Mouse (Mus musculus): ENCODE measurements around the gene Slc25a26.
A peak's percentile ranks its signal among the peaks of the same experiment; 100 is the strongest.

The Slc25a26 gene

DNA sequence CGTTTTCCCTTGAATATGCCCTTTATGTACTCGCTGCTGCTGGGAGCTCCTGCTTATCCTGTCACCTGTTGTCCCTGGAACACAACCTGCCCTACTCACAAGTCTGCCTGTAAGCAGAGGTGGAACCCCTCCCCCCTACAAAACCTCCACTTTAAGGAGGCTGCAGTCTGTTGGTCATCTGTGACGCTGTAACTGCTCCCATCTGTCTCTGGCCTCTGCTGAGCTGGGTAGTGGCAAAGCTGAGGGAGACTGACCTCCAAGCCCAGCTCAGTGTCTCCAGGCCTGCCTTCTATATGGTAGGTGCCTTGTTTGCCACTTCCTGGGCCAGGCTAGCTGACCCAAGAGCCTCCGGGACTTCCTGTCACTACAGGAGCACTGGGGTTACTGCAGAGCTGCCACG, 101.7 kb downstream of the Slc25a26 start:
- DNase-seq = no peak

DNA sequence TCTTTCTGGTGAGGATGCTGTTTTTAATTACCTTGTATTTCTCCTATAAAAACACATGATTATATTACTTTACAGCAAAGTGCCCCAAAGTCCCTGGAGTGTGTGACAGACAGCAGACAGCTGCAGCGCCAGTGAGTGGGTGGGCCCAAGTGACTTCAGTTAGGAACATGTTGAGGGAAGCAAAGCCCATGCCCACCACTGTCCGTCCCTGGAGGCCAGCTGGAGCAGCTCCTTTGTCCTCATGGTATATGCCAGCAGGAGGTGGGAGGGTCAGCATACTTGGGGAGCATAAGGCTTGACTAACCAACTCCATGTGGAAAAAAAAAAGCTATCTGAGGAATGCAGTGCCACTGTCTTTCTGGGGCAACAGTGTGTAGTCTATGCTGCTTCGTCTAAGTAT, 103.9 kb downstream of the Slc25a26 start:
- DNase-seq = no peak

DNA sequence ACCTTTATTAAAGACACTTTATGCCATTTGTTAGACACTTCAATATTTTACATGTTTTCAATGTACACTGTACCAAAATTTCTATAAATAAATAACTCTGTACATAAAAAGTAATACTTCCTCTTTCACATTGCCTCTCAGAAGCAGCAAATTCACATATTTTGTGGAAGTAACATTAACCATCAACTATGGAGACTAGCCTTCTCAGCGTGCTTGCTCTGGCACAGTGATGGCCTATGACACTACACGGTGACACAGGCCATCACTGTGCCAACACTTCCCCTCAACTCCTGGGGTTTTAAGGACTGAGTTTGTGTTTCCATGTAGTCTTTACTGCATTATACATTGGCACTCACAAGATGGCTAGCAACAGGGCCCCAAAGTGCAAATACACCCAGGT, 104.4 kb downstream of the Slc25a26 start:
- DNase-seq = no peak

DNA sequence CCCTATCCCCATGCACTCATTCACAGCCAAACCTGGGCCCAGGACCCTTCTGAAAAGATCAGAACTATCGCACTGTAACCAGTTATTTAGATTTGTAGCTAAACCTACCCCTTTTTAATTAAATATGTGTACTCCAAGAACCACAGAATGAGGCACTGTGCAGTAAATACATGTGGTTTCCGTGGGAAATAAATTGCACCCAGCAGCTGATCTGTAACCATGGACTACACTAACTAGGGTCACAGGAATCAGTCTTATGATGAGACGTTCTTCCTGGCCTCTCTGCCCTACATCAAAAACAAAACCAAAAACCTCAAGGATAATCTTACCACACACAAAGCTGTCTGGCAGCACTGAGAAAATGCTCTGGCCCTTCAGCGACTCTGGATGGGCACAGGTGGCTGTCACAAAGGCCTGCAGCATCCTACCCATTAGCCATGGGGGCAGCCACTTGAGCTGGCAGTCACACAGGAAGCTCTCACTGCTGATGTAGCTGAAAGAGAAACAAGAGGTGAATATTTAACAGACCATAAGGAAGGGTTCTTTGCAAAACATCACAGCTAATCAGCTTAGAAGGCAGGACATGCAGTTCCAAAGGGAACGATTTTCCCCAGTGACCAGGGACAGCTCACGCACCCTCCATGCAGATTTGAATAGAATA, 113.2 kb downstream of the Slc25a26 start:
- DNase-seq = no peak

DNA sequence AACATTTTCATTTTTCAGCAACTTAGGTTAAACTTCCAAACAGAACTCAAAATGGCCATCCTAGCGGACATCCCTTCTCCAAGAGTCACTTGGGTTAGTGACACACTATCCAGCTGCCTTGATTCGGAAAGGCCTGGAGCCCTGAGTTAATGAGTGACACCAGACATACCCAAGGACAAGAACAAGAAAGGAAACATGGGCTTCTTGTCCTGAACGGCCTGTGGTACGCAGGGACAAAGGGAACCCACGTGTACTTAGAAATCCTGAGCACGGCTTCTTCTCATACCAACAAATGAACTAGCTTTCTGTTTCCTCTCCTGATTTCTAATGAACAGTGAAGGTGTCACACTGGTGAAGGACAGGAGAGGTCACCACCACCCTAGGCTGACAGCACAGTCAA, 114.2 kb downstream of the Slc25a26 start:
- no peak for DNase-seq

DNA sequence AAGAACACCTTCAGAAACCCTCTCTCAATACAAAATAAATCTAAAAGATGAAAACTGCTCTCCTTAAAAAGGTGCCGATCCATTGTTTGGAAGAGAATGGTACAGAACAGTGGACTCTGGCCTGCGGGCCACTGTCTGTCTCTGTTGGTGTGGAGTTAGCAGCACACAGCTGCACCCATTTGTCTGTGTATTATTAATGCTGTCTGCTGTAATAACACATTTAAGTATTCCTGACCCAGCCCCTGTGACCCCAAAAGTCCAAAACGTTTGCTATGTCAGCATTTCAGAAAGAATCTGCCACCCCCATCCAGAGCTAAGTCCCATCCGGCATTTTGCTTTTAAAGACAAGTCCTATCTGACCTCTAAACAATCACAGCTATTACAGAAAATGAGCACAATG, 115.8 kb downstream of the Slc25a26 start:
- DNase-seq = no peak

DNA sequence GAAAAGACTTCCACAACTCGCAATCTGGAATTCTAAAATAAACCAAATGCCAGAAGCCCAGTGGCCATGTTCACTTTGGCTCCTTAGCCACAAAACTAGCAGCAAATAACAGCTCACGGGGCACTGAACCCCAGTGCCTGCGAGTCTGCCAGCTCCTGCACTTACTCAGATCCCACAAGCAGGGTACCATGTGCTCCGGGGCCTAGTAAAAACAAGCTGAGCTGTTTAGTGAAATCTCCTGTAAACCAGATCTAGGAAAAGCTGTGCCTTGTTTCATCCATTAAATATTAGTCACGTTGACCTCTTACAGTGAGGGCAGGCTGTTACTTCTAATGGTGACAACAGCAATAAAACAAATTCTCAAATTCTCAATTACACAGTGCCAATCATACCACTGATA, 118.5 kb downstream of the Slc25a26 start:
- no peak for DNase-seq

DNA sequence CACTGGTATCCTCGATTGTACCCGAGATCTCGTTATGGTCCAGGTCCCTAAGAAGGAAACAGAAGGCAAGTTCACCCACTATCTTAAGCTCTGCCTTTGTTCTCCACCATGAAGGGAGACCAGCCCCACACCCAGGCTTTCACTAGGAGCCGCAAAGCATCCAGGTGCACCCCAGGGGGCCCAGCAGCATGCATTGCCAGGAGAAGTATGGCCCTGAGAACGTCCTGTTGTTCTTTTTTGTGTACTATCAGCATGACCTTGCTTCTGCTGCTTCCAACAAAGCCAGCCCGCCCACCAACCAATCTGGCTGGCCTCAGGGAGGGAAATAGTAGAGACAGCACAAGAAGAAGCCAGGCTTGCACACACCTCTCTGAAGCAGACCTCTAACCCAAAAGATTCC, 120.2 kb downstream of the Slc25a26 start:
- no peak for DNase-seq

DNA sequence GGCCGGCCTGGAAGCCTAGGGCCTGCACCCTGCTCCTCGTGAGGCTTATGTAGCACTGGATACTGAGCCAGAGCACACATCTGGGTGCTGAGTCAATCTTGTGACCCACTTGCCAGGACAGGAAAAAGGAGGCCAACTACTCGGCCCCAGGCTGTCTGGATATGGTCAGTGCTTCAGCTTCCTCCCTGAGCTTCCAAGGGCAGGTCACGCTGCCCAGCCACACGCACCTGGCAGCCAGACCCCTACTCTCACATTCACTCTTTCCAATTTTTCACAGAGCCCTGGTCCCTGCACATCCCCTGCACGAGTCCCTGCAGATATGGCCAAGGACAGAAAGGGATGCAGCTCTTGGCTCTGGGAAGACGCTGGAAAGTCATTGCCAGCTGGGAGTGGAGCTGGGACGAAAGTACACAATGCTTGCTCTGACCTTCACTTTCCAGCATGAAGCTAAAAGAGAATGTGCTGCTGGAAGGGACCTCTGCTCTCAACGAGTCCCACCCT, 120.7 kb downstream of the Slc25a26 start:
- DNase-seq = no peak

DNA sequence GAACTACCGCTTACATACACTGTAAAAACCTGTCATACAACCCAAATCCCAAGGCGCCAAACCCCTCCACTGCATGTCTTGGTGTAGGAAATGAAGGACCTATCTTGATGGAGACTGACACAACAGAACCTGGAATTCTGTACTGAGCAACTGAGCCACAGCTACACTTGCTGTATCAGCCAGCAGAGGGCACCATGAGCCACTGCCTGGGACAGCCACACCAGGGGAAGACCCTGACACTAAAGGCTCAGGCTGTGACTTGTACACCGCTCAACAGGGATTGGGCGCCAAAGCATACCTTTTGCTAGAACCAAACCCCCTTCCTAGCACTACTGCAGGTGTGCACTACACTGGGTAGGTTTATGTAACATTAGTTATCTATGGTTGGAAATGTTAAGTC, 122.9 kb downstream of the Slc25a26 start:
- peak; percentile 85 for DNase-seq

DNA sequence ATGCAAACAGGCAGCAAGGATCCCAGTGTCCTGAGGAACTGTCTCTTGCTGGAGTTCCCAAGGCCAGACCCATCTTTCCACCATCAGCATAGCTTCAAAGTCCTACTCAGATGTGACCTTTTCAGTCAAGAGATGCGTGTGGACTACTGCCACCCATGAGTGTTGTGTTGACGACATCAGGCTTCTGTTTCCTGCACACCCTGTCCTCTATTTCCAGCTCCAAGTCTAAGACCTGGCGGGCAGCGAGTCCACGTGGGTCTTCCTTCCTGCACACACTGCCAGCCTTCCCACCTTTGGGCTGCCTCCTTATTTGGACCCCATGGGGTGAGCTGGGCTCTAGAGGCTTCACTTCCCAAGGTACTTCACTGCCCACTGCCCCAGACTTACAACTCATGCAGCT, 124.4 kb downstream of the Slc25a26 start:
- DNase-seq = no peak

DNA sequence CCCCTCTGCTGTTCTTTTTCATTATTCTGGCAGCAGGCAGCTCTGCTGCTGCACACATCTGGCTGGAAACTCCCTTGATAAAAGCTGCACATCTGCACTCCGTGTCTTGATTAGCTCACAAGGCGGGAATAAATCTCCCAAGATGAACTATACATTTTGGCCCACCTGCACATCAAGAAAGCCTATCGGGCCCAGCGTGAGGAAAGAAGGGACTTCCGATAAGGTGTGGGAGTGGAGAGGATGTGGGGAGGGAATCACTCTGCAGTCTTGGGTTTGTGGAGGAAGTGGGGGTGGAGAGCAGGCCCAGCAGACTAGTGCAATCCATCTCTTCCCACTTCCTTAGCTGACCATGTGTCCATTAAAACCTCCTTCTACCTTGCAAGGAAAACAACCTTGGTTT, 125.8 kb downstream of the Slc25a26 start:
- peak; percentile 42 for DNase-seq

DNA sequence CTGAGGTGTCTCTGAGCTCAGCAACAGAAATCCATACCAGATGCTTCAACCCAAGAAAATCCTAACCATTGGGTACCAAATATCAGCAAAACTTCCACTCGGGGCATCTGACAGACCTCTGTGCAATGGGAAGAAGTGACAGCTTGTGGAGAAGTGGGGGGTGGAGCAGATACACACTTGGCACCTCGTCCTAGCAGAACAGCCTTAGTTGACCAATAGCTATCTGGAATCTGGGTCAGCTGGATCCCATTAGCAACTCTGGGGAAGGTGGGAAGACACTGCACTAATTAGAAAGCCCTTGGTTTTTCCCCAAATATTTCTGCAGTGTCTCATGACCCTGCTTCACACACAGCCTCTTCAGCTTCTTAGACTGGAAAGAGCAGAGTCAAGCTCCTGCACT, 126.7 kb downstream of the Slc25a26 start:
- DNase-seq = no peak

DNA sequence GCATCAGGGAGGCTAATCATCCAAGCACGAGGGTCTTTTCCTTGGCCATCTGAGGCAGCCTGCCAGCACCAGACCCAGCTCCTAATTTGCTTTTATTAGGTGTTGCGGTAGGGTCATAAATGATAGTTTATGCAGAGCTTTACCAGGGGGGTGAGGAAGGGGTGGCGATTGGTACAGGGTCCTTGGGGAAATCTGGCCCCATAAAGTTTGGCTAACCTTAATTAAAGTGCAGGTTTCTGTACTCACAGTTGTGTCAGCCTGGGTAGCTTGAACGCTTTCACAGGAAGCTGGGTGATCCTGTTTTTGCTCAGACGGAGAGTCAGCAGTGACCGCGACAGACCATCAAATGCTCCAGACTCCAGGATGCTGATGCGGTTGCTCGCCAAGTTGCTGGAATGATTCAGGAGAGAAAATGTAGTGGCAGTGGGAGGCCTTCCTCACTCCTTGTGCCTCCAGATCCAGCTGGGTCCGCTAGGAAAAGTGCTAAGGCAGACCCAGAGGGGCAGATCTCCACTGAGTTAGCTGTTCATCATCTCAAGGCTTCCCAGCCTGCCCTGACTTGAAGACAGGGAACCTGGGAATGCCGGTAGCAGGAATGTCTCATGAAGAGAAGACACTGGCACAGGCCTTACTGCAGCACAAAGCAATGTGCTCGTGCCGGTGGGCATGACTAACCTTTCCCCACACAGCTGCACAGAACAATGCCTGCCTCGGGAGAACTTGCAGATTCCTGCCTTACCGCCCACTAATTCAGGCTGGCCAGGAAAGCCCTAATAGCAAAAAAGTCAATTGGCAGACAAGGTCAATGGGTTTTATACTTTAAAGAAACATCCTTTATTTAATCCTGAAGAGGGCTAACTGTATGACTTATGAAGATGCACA, 127.8 kb downstream of the Slc25a26 start:
- no peak for DNase-seq

DNA sequence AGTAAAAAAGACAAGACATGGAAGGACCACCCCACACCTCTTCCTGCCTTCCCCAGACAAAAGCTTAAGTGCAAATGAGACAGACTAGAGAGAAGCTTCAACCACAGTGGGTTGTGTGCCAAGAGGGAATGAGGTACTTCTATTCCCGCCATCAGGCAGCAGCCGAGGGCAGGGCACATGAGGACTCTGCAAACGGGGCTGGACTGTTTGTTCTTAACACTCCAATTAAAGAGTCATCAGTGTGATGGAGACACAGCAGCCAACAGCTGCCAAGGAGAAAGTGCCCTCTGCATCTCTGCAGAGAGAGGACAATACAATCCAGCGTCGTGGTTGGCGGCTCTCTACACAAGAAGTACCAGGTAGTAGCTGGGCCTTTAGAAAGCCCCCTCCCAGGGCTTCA, 128.7 kb downstream of the Slc25a26 start:
- DNase-seq = no peak

DNA sequence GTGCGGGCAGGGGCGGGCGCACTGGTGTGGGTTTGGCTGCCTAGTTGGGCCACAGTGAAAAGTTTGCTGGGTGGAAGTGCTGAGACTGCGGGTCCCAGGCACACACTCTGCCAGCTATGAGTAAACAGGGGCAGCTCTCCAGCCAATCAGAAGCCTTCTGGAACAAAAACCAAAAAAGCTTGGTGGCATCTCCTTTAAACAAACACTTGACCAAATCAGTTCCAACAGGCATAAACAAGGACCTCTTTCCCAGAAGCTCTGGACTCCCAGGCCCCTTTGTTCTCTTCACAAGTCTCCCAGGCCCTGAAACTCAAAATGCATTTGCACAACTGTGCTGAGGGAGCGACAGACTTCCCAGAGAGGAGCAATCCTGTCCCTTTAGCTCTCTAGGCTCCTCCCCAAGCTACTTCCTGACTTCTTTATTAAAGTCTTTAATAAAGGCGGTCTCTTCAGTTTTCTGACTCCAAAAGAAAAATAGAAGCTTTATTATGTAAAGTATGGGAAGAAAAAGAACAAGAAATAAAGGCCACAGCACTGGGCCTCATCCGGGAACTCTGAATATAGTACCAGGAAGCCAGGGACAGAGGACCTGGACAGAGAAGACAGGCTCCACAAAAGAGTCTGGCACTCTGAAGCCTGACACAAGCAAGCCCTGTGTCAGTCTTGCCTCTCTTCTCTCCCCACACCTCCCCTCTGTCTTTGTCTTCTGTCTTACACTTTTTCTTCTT, 131.1 kb downstream of the Slc25a26 start:
- no peak for DNase-seq

DNA sequence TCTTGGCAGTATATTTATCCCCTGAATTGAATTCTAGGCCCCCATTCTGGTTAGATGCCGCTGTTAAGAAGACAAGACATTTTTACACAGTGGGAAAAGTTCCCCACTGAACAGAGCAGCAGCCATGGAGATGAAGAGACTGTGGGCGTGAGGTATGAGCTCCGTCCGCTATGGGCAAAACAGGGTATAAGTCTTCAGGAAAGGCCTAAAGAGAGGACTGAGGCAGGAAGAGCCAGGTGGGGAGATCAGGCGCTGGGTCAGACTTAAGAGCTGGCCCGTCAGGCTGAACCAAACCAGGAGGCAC, 131.6 kb downstream of the Slc25a26 start:
- no peak for DNase-seq

DNA sequence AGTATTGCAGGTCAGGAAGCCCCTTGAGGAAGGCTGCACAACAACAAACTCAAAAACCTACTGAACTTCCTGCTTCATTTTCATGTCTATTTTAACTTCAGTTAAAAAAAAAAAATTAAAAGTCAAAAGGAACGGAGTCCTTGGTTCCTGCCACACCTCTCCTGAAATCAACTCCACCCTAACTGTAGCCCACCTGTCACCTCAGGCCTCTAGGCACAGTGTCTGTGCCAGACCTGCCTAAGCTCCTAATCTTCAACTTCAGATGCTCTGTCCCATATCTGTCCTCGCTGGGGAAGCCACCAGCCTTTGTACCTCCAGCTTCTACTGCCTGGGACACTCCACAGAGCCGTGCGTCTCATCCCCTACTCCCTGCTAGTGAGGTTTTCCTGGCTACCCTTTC, 134.1 kb downstream of the Slc25a26 start:
- peak; percentile 42 for DNase-seq

DNA sequence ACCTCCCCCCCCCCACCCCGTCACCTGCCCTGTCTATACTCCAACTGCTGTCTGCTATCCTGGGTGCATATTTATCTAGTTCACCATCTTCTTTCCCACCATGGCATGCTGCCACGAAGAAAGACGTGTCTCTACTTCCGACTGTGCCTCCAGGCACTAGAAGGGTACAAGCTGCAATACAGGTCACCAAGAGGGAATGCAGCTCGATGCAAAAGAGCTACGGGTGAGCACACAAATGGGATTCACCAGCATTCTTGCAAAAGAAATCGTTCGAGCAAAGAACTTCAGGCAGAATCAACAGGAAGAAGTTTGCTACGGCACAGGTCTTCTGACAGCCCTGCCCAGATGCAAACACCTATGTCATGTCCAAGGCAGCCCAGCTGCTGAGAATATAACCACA, 134.6 kb downstream of the Slc25a26 start:
- DNase-seq = no peak

DNA sequence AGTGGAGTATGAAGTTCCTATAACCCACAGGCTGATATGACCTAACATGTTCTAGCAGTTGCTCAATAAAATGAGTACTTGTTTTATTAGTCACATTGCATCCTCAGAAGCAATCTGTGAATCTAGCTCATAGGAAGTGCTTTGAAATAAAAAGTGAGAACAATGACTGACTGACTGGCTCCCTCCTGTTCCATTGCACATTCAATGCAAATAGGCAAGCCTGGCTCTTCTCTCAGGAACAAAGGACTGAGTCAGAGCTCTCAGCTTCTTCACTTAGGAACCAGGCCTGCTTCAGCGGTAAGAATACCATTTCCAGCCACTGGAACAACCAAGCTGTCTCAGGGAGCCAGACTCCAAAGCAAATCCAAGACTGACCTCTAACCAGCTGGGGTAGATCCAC, 135.2 kb downstream of the Slc25a26 start:
- no peak for DNase-seq

DNA sequence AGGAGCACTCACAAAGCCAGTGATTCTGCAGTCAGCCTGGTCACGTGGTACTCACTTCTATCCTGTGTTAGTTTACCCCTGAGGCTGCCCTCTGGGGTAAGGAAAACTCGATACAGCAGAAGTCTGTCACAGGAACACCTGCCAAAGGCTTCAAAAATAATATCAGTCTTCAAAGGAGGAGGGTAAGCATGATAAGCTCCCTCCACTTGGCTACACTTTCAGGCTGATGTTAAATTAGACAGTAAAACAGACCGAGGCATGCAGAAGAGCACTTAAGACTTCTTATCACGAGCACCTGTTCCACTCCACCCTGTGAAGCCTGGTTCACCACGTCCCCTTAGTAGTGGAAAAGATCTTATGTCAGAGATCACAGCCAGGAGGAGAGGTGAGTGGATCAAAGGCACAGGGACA, 136.9 kb downstream of the Slc25a26 start:
- no peak for DNase-seq

DNA sequence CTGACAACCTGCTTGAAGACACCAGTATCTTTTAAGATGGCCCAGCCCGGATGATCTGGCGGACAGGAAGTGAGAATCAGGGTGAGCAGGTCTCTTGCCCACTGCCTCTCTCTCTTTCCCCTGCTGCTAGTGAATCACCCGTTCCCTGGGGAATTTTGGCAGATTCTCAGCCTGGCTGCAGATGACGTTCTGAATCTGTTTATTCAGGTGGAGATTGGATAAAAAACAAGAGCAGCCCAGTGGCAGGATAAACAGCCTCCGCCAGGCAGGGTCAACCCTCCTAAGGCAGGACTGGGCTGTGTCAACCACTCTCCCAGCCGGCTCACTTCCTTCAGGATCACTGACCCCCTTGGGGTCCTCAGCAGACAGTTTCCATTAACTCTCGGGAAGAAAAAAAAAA, 140.2 kb downstream of the Slc25a26 start:
- no peak for DNase-seq

DNA sequence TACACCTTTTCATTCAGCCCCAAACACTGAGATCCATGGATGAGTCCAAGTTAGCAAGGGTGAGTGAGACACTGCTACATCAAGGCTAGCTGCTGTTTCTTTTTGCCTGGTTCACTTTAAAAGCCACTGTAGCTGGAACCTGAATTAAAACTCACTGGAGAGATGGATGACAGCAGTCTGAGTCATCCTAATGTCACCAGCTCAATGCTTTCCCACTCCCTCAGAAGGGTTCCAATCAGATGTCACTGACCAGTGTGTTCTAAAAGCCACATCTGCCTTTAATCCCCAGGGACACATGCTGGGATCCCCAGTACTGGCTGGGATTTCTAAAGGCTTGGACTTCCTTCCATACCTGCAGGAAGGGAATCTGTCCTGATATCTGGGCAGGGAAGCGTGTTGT, 141.9 kb downstream of the Slc25a26 start:
- DNase-seq = no peak

DNA sequence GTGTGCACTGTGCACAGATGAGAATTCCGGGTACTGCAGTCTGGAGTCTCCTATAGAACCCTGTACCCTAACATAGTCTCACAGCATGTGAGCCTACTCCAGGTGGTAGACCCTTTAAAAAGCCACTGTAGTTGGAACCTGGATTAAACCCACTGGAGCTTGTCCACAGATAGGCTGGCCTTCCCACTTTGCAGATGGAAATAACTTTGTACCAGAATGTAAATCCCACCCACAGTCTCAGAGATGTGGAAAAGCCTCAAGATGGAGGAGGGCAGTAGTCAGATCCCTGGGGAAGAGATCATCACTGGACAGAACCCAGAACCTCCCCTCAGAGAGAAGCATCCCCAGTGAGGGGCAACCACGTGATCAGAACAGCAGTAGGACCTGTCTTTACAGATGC, 143.9 kb downstream of the Slc25a26 start:
- DNase-seq = no peak

Data from thymus, postnatal 14 days (tissue).